Mouse (Mus musculus): ENCODE results near the gene Olfr1013. TPM values are rescaled to one million over a fixed set of nuclear protein-coding genes. Genes with fewer than 3 reads are reported as not detected.

The Olfr1013 gene
- not detected in 2 replicates for total RNA-seq (2015)
- total RNA-seq (2017): not detected in 2 replicates

GRCm38 (mm10) chr2:85766798-85767197 is at the start of gene Olfr1013:
Gene Olfr1013, plus strand, starts transcription at chr2:85767098.
- no peak for ATAC-seq (replicated peaks; ENCODE audit: poor library complexity)

- peak; percentile 98 for ATAC-seq (replicated peaks; ENCODE audit: poor library complexity)
These were observed 41.1 kb upstream of the Olfr1013 start for GRCm38 (mm10) chr2:85725793-85726192.

GRCm38 (mm10) chr2:85753822-85754221 is 13.1 kb upstream of the Olfr1013 start:
- ATAC-seq (replicated peaks; ENCODE audit: poor library complexity): no peak

- ATAC-seq (replicated peaks; ENCODE audit: poor library complexity): no peak
These were observed 4.2 kb upstream of the Olfr1013 start, which contains the start of gene Olfr1012 for GRCm38 (mm10) chr2:85762666-85763065. Gene Olfr1012, minus strand, starts transcription at chr2:85762766.

- no peak for ATAC-seq (replicated peaks; ENCODE audit: poor library complexity)
These were observed 5.5 kb downstream of the Olfr1013 start, which contains the start of gene Olfr1014 for GRCm38 (mm10) chr2:85772413-85772812. Gene Olfr1014, plus strand, starts transcription at chr2:85772713.

DNA sequence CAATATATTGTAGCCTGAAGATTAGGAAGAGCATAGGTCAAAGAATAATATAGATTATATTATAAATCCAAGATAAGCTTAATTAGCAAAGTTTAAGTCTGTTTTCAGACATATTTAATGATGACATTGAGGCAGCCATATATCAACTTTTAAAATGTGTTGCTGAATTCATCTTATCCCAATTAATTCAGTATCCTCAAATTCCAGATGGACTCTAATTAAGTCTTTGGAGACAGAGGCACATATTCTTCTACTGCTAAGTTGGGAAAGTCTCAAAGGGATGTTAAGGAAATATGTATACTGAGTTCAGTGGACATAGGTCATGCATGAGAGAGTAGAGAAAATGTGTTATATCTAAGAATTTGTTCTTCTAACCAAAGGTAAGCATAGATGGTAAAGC is 14.8 kb downstream of the Olfr1013 start, which contains the start of gene Olfr1015:
Gene Olfr1015, plus strand, starts transcription at position 301 of the 400 bp plus-strand sequence.
- ATAC-seq (replicated peaks; ENCODE audit: poor library complexity): no peak

- ATAC-seq (replicated peaks; ENCODE audit: poor library complexity): no peak
These were observed 25.4 kb downstream of the Olfr1013 start for GRCm38 (mm10) chr2:85792331-85792730.

DNA sequence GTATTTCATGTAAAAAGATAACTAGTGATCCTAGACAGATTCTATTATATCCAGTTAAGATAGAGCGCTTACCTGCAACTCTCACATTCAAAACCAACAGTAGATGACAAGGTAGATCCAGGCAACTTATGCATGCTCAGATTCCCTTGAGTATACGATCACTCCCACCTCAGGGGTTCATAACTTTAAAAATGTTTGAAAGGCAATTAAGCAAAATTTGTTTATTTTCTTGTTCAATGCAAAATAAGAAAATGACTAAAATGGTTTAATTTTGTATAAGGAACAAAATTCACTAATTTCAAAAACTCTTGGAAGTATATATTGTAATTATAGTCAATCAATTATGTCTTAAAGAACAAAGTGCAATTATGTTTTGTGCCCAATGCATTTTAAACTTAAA is 35.5 kb downstream of the Olfr1013 start, which contains the start of gene Olfr1016:
Gene Olfr1016, minus strand, starts transcription at position 101 of the 400 bp plus-strand sequence.
- ATAC-seq (replicated peaks; ENCODE audit: poor library complexity): no peak

- ATAC-seq (replicated peaks; ENCODE audit: poor library complexity): no peak
These were observed 37.6 kb downstream of the Olfr1013 start for GRCm38 (mm10) chr2:85804501-85804900.

DNA sequence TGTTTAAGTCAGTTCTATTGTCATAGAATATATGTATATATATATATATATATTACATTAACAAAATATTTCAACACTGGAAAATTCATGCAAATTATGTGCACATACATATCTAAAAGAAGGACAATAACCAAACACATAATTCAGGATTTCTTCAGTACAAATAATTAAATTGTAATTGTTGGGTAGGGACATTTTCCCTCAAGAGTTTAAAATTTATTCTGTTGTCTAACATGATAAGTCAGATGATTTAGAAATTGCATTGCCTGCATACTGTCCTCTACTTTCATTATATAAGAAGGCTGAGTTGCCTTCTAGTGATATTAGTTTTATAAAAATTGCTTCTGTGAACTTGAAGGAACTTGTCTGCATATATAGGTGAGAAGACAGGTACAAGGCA is 51.3 kb downstream of the Olfr1013 start, which contains the start of gene Olfr1018:
Gene Olfr1018, plus strand, starts transcription at position 301 of the 400 bp plus-strand sequence.
- no peak for ATAC-seq (replicated peaks; ENCODE audit: poor library complexity)

Other genes starting within 250 kb of the Olfr1013 start
- not detected in 2 replicates for gene 4833423E24Rik, start 248.1 kb upstream of the Olfr1013 start, total RNA-seq (2015)
- gene 4833423E24Rik, start 248.1 kb upstream of the Olfr1013 start, total RNA-seq (2017): not detected in 2 replicates
- not detected in 2 replicates for gene Olfr996, start 187.9 kb upstream of the Olfr1013 start, total RNA-seq (2015)
- gene Olfr996, start 187.9 kb upstream of the Olfr1013 start, total RNA-seq (2017): not detected in 2 replicates
- gene Olfr998, start 178.2 kb upstream of the Olfr1013 start, total RNA-seq (2015): not detected in 2 replicates
- gene Olfr998, start 178.2 kb upstream of the Olfr1013 start, total RNA-seq (2017): not detected in 2 replicates
- gene Olfr1000, start 155.2 kb upstream of the Olfr1013 start, total RNA-seq (2015): not detected in 2 replicates
- gene Olfr1000, start 155.2 kb upstream of the Olfr1013 start, total RNA-seq (2017): not detected in 2 replicates
- not detected in 2 replicates for gene Olfr1002, start 116.4 kb upstream of the Olfr1013 start, total RNA-seq (2015)
- not detected in 2 replicates for gene Olfr1002, start 116.4 kb upstream of the Olfr1013 start, total RNA-seq (2017)
- not detected in 2 replicates for gene Olfr154, start 102.6 kb upstream of the Olfr1013 start, total RNA-seq (2015)
- gene Olfr154, start 102.6 kb upstream of the Olfr1013 start, total RNA-seq (2017): not detected in 2 replicates
- not detected in 2 replicates for gene Olfr1006, start 88.3 kb upstream of the Olfr1013 start, total RNA-seq (2015)
- gene Olfr1006, start 88.3 kb upstream of the Olfr1013 start, total RNA-seq (2017): not detected in 2 replicates
- gene Olfr1008, start 77.7 kb upstream of the Olfr1013 start, total RNA-seq (2015): not detected in 2 replicates
- gene Olfr1008, start 77.7 kb upstream of the Olfr1013 start, total RNA-seq (2017): not detected in 2 replicates
- not detected in 2 replicates for gene Olfr1009, start 51.7 kb upstream of the Olfr1013 start, total RNA-seq (2015)
- not detected in 2 replicates for gene Olfr1009, start 51.7 kb upstream of the Olfr1013 start, total RNA-seq (2017)
- gene Olfr1012, start 4.3 kb upstream of the Olfr1013 start, total RNA-seq (2015): not detected in 2 replicates
- not detected in 2 replicates for gene Olfr1012, start 4.3 kb upstream of the Olfr1013 start, total RNA-seq (2017)
- not detected in 2 replicates for gene Olfr1014, start 5.6 kb downstream of the Olfr1013 start, total RNA-seq (2015)
- gene Olfr1014, start 5.6 kb downstream of the Olfr1013 start, total RNA-seq (2017): not detected in 2 replicates
- not detected in 2 replicates for gene Olfr1015, start 14.9 kb downstream of the Olfr1013 start, total RNA-seq (2015)
- not detected in 2 replicates for gene Olfr1015, start 14.9 kb downstream of the Olfr1013 start, total RNA-seq (2017)
- gene Olfr1016, start 35.4 kb downstream of the Olfr1013 start, total RNA-seq (2015): not detected in 2 replicates
- gene Olfr1016, start 35.4 kb downstream of the Olfr1013 start, total RNA-seq (2017): not detected in 2 replicates
- gene Olfr1018, start 51.4 kb downstream of the Olfr1013 start, total RNA-seq (2015): not detected in 2 replicates
- not detected in 2 replicates for gene Olfr1018, start 51.4 kb downstream of the Olfr1013 start, total RNA-seq (2017)
- not detected in 2 replicates for gene Olfr1019, start 78.4 kb downstream of the Olfr1013 start, total RNA-seq (2015)
- not detected in 2 replicates for gene Olfr1019, start 78.4 kb downstream of the Olfr1013 start, total RNA-seq (2017)
- not detected in 2 replicates for gene Olfr1020, start 79.9 kb downstream of the Olfr1013 start, total RNA-seq (2015)
- gene Olfr1020, start 79.9 kb downstream of the Olfr1013 start, total RNA-seq (2017): not detected in 2 replicates
- not detected in 2 replicates for gene Olfr1022, start 101.5 kb downstream of the Olfr1013 start, total RNA-seq (2015)
- not detected in 2 replicates for gene Olfr1022, start 101.5 kb downstream of the Olfr1013 start, total RNA-seq (2017)
- gene Olfr1023, start 118.5 kb downstream of the Olfr1013 start, total RNA-seq (2015): not detected in 2 replicates
- not detected in 2 replicates for gene Olfr1023, start 118.5 kb downstream of the Olfr1013 start, total RNA-seq (2017)
- gene Olfr1024, start 138.0 kb downstream of the Olfr1013 start, total RNA-seq (2015): not detected in 2 replicates
- not detected in 2 replicates for gene Olfr1024, start 138.0 kb downstream of the Olfr1013 start, total RNA-seq (2017)
- gene Olfr1025-ps1, start 148.1 kb downstream of the Olfr1013 start, total RNA-seq (2015): not detected in 2 replicates
- not detected in 2 replicates for gene Olfr1025-ps1, start 148.1 kb downstream of the Olfr1013 start, total RNA-seq (2017)
- not detected in 2 replicates for gene Olfr1026, start 154.5 kb downstream of the Olfr1013 start, total RNA-seq (2015)
- not detected in 2 replicates for gene Olfr1026, start 154.5 kb downstream of the Olfr1013 start, total RNA-seq (2017)
- gene Olfr1028, start 183.3 kb downstream of the Olfr1013 start, total RNA-seq (2015): not detected in 2 replicates
- not detected in 2 replicates for gene Olfr1028, start 183.3 kb downstream of the Olfr1013 start, total RNA-seq (2017)
- gene Olfr1029, start 206.8 kb downstream of the Olfr1013 start, total RNA-seq (2015): not detected in 2 replicates
- gene Olfr1029, start 206.8 kb downstream of the Olfr1013 start, total RNA-seq (2017): not detected in 2 replicates
- gene Olfr1030, start 212.2 kb downstream of the Olfr1013 start, total RNA-seq (2015): not detected in 2 replicates
- not detected in 2 replicates for gene Olfr1030, start 212.2 kb downstream of the Olfr1013 start, total RNA-seq (2017)
- not detected in 2 replicates for gene Olfr1031, start 223.2 kb downstream of the Olfr1013 start, total RNA-seq (2015)
- not detected in 2 replicates for gene Olfr1031, start 223.2 kb downstream of the Olfr1013 start, total RNA-seq (2017)
- gene Olfr1032, start 238.4 kb downstream of the Olfr1013 start, total RNA-seq (2015): not detected in 2 replicates
- gene Olfr1032, start 238.4 kb downstream of the Olfr1013 start, total RNA-seq (2017): not detected in 2 replicates

All from megakaryocyte progenitor cell, adult 5-6 weeks (primary cell).